Mouse (Mus musculus): ENCODE measurements at regions not wholly inside any gene's neighbourhood (a gene's known extent, or its start where the extent isn't known, plus 50 kb on each side); places are given as distances from the start of the nearest gene placed in this dataset.

- Histone ChIP-seq H3K4me1 (replicated peaks) (peaks cover 17% of the 10 kb centered on the region), H3K9ac (no peak overlapping the region), H3K27ac (no peak overlapping the region), H3K9me3 (replicated peaks) (no peaks in the 10 kb centered on the region), H3K27me3 (no peaks in the 10 kb centered on the region), H3K36me3 (no peaks in the 10 kb centered on the region), H3K4me2 (no peak overlapping the region), H3K4me3 (replicated peaks) (no peak overlapping the region)
- no peak for DNase-seq
- 62% methylated on average over 3 of the region's 3 CpGs for WGBS (ENCODE audit: insufficient replicate concordance)
- no peak for ATAC-seq (ENCODE audit: low read depth)
These were observed 98.4 kb downstream of the Gm10604 start for GRCm38 (mm10) chr4:11882666-11883065.

GRCm38 (mm10) chr4:11878638-11879037 is 102.4 kb downstream of the Gm10604 start:
- Histone ChIP-seq H3K4me2 (no peak overlapping the region), H3K36me3 (no peaks in the 10 kb centered on the region), H3K27ac (no peak overlapping the region), H3K4me1 (replicated peaks) (peaks cover 37% of the 10 kb centered on the region), H3K9ac (no peak overlapping the region), H3K9me3 (replicated peaks) (no peaks in the 10 kb centered on the region), H3K4me3 (replicated peaks) (no peak overlapping the region), H3K27me3 (no peaks in the 10 kb centered on the region)
- DNase-seq (no peak), ATAC-seq (ENCODE audit: low read depth) (no peak)
- 52% methylated on average over 6 of the region's 6 CpGs for WGBS (ENCODE audit: insufficient replicate concordance)

GRCm38 (mm10) chr4:11877945-11878344 is 103.1 kb downstream of the Gm10604 start:
- Histone ChIP-seq H3K9ac (no peak overlapping the region), H3K9me3 (replicated peaks) (no peaks in the 10 kb centered on the region), H3K4me1 (replicated peaks) (peaks cover 37% of the 10 kb centered on the region), H3K27me3 (no peaks in the 10 kb centered on the region), H3K36me3 (no peaks in the 10 kb centered on the region), H3K27ac (no peak overlapping the region), H3K4me2 (no peak overlapping the region), H3K4me3 (replicated peaks) (no peak overlapping the region)
- WGBS (ENCODE audit: insufficient replicate concordance), result 28% methylated on average over 4 of the region's 4 CpGs
- DNase-seq, result no peak
- no peak for ATAC-seq (ENCODE audit: low read depth)

DNA sequence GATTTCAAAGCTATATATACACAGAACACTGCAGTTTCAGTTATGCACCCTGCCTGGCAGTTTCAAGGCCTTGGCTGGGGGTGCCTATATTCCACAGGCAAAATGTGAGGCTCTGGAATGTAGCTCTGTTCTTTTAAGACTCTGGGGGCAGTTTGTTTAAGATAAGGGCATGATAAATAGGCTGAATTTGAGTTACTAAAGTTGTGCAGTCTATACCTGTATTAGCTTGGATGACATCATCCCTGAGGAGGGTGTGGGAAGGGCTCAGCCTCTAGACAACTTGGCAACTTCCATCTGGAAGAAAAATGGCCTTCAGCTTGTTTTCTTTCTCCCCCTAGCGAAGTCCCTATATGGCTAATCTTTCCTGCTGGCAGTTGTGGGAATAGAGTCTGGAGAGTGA is 105.1 kb downstream of the Gm10604 start:
- H3K27ac ChIP-seq, result no peak overlapping the region

GRCm38 (mm10) chr4:11874586-11875264 is 106.3 kb downstream of the Gm10604 start:
- Histone ChIP-seq H3K9ac (no peak overlapping the region), H3K36me3 (no peaks in the 10 kb centered on the region), H3K9me3 (replicated peaks) (no peaks in the 10 kb centered on the region), H3K27me3 (no peaks in the 10 kb centered on the region), H3K4me1 (replicated peaks) (peaks cover 42% of the 10 kb centered on the region), H3K4me2 (no peak overlapping the region), H3K27ac (no peak overlapping the region), H3K4me3 (replicated peaks) (no peak overlapping the region)
- WGBS (ENCODE audit: insufficient replicate concordance), result 49% methylated on average over 4 of the region's 4 CpGs
- DNase-seq (no peak), ATAC-seq (ENCODE audit: low read depth) (no peak; the same call in 1 of the 2 replicates)

More for the DNA sequence above, 105.1 kb downstream of the Gm10604 start:
- 68% methylated on average over 1 of the region's 1 CpGs for WGBS (ENCODE audit: insufficient replicate concordance)
- H3K4me1 ChIP-seq (replicated peaks), result peaks cover 37% of the 10 kb centered on the region
- H3K27me3 ChIP-seq, result no peaks in the 10 kb centered on the region
- DNase-seq, result no peak
- ATAC-seq (ENCODE audit: low read depth), result no peak
- H3K9ac ChIP-seq, result no peak overlapping the region
- no peak overlapping the region for H3K4me2 ChIP-seq
- no peaks in the 10 kb centered on the region for H3K9me3 ChIP-seq (replicated peaks)
- no peak overlapping the region for H3K4me3 ChIP-seq (replicated peaks)
- H3K36me3 ChIP-seq, result no peaks in the 10 kb centered on the region

GRCm38 (mm10) chr4:11872036-11872435 is 109.0 kb downstream of the Gm10604 start:
- 71% methylated on average over 3 of the region's 3 CpGs for WGBS (ENCODE audit: insufficient replicate concordance)
- no peak for ATAC-seq (ENCODE audit: low read depth)
- DNase-seq, result no peak
- Histone ChIP-seq H3K9me3 (replicated peaks) (no peaks in the 10 kb centered on the region), H3K9ac (no peak overlapping the region), H3K27ac (no peak overlapping the region), H3K4me3 (replicated peaks) (no peak overlapping the region), H3K4me2 (no peak overlapping the region), H3K4me1 (replicated peaks) (peaks cover 22% of the 10 kb centered on the region), H3K27me3 (no peaks in the 10 kb centered on the region), H3K36me3 (no peaks in the 10 kb centered on the region)

DNA sequence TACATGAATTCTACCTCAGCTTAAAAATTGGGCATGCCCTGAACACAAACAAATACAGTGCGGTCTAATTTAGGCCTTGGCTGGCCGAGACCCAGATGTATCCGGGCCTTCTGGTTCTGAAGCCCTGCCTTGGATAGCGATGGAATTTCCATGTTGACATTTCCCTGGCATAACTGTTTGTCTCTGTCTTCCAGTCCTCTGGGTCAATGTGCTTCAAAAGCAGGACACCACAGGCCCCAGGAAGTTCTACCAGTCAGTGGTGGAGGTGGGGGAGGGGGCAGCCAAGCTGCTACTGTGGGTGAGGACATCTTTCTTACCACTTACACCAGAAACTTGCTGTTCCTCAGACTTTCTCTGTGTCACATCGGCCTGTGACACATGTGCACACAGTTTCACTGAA is 111.3 kb downstream of the Gm10604 start:
- DNase-seq, result no peak
- ATAC-seq (ENCODE audit: low read depth), result no peak; the same call in 1 of the 2 replicates
- Histone ChIP-seq H3K27ac (no peak overlapping the region), H3K4me2 (no peak overlapping the region), H3K4me3 (replicated peaks) (no peak overlapping the region), H3K4me1 (replicated peaks) (peaks cover 11% of the 10 kb centered on the region; the same call in 1 of the 2 replicates), H3K36me3 (no peaks in the 10 kb centered on the region), H3K27me3 (no peaks in the 10 kb centered on the region), H3K9me3 (replicated peaks) (no peaks in the 10 kb centered on the region), H3K9ac (no peak overlapping the region)
- WGBS (ENCODE audit: insufficient replicate concordance), result 64% methylated on average over 5 of the region's 5 CpGs

DNA sequence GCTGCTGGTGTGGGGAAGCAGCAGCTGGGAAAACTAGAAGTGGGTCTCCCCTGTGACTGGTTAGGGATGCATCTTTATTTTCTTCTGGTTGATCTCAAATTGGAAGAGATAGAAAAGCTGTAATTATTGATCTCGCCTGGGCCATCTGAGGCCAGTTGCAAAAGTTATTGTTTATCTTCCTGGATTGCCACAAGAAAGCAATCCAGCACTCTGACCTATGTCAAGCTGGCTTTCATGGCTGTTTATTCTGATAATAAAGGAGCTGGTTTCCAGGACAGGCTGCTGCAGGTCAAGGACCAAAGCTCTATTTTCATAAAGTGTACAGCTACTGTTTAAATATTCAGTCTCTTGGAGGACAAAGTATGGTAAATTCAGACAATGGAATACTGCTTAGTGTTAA is 112.5 kb downstream of the Gm10604 start:
- WGBS (ENCODE audit: insufficient replicate concordance), result 59% methylated on average over 1 of the region's 1 CpGs
- Histone ChIP-seq H3K27ac (no peak overlapping the region), H3K4me1 (replicated peaks) (peaks cover 7% of the 10 kb centered on the region; the same call in 1 of the 2 replicates), H3K4me3 (replicated peaks) (no peak overlapping the region), H3K27me3 (no peaks in the 10 kb centered on the region), H3K36me3 (no peaks in the 10 kb centered on the region), H3K9me3 (replicated peaks) (no peaks in the 10 kb centered on the region), H3K9ac (no peak overlapping the region), H3K4me2 (no peak overlapping the region)
- ATAC-seq (ENCODE audit: low read depth), result no peak
- DNase-seq, result no peak
